Mouse (Mus musculus): Measurements from ENCODE around the gene Gm14137. TPM values are rescaled to one million over a fixed set of nuclear protein-coding genes. Genes with fewer than 3 reads are reported as not detected.
A peak's percentile ranks its signal among the peaks of the same experiment; 100 is the strongest.

The Gm14137 gene
- polyA plus RNA-seq, 1 experiment from 2014 or later = 0.72 TPM

GRCm38 (mm10) chr2:119207961-119208343 is 33.6 kb downstream of the Gm14137 start:
- no peak for DNase-seq (ENCODE audit: low spot score)
- WGBS = 30% methylated on average over 6 of the region's 6 CpGs
- Histone ChIP-seq H3K4me1 (peaks cover 31% of the 10 kb centered on the region), H3K9me3 (replicated peaks) (no peaks in the 10 kb centered on the region), H3K4me3 (peak overlapping the region; percentile 80), H3K27me3 (ENCODE audit: low read depth, poor library complexity, severe bottlenecking) (no peaks in the 10 kb centered on the region), H3K27ac (replicated peaks) (peak overlapping the region; percentile 92), H3K36me3 (peaks cover 27% of the 10 kb centered on the region)

- peak; percentile 97 for DNase-seq (ENCODE audit: low spot score)
- WGBS = under 1% methylated on average over 51 of the region's 51 CpGs
- H3K9me3 ChIP-seq (replicated peaks) = no peaks in the 10 kb centered on the region
- H3K4me1 ChIP-seq = peaks cover 31% of the 10 kb centered on the region
- peak within 1 kb of the TSS; percentile 80 for H3K4me3 ChIP-seq
- peaks cover 33% of the 10 kb centered on the region for H3K36me3 ChIP-seq
- H3K27ac ChIP-seq (replicated peaks) = peak within 1 kb of the TSS; percentile 92
- H3K27me3 ChIP-seq (ENCODE audit: low read depth, poor library complexity, severe bottlenecking) = no peaks in the 10 kb centered on the region
Observed at GRCm38 (mm10) chr2:119208344-119209175, 34.3 kb downstream of the Gm14137 start, which contains the start of the genes Zfyve19 and Dnajc17. Gene Zfyve19, plus strand, starts transcription at chr2:119208617. Gene Dnajc17, minus strand, starts transcription at chr2:119208795.

- Histone ChIP-seq H3K27me3 (ENCODE audit: low read depth, poor library complexity, severe bottlenecking) (no peaks in the 10 kb centered on the region), H3K27ac (replicated peaks) (peak overlapping the region; percentile 92), H3K4me3 (peak overlapping the region; percentile 80), H3K36me3 (peaks cover 38% of the 10 kb centered on the region), H3K9me3 (replicated peaks) (no peaks in the 10 kb centered on the region), H3K4me1 (peaks cover 31% of the 10 kb centered on the region)
- WGBS = 2% methylated on average over 13 of the region's 13 CpGs
- no peak for DNase-seq (ENCODE audit: low spot score)
Observed at GRCm38 (mm10) chr2:119209176-119209507, 34.8 kb downstream of the Gm14137 start.

Other genes with a start within 250 kb of the Gm14137 start
- gene Chst14, start 248.0 kb upstream of the Gm14137 start, polyA plus RNA-seq (2016; fragmentation: Nextera tagmentation; extraction: Ambion mirVana) = 14.5 and 17.2 TPM in 2 replicates
- gene Ccdc32, start 145.1 kb upstream of the Gm14137 start, polyA plus RNA-seq (2016; fragmentation: Nextera tagmentation; extraction: Ambion mirVana) = 21.9 and 22.4 TPM in 2 replicates
- gene Rpusd2, start 139.7 kb upstream of the Gm14137 start, polyA plus RNA-seq (2016; fragmentation: Nextera tagmentation; extraction: Ambion mirVana) = 7.0 and 7.9 TPM in 2 replicates
- 63.9 and 68.4 TPM in 2 replicates for gene Knl1, start 127.4 kb upstream of the Gm14137 start, polyA plus RNA-seq (2016; fragmentation: Nextera tagmentation; extraction: Ambion mirVana)
- 95.6 and 97.9 TPM in 2 replicates for gene Rad51, start 61.7 kb upstream of the Gm14137 start, polyA plus RNA-seq (2016; fragmentation: Nextera tagmentation; extraction: Ambion mirVana)
- gene Rmdn3, start 17.5 kb upstream of the Gm14137 start, polyA plus RNA-seq (2016; fragmentation: Nextera tagmentation; extraction: Ambion mirVana) = 47.4 and 49.9 TPM in 2 replicates
- gene Gchfr, start 6.7 kb upstream of the Gm14137 start, polyA plus RNA-seq (2016; fragmentation: Nextera tagmentation; extraction: Ambion mirVana) = 2.7 and 3.2 TPM in 2 replicates
- gene Zfyve19, start 34.1 kb downstream of the Gm14137 start, polyA plus RNA-seq (2016; fragmentation: Nextera tagmentation; extraction: Ambion mirVana) = 56.1 and 57.4 TPM in 2 replicates
- gene Dnajc17, start 34.3 kb downstream of the Gm14137 start, polyA plus RNA-seq (2016; fragmentation: Nextera tagmentation; extraction: Ambion mirVana) = 24.5 and 26.2 TPM in 2 replicates
- not detected in 2 replicates for gene Ppp1r14d, start 55.4 kb downstream of the Gm14137 start, polyA plus RNA-seq (2016; fragmentation: Nextera tagmentation; extraction: Ambion mirVana)
- 1.9 and 2.4 TPM in 2 replicates for gene Spint1, start 62.9 kb downstream of the Gm14137 start, polyA plus RNA-seq (2016; fragmentation: Nextera tagmentation; extraction: Ambion mirVana)
- gene Rhov, start 96.8 kb downstream of the Gm14137 start, polyA plus RNA-seq (2016; fragmentation: Nextera tagmentation; extraction: Ambion mirVana) = 0.83 and 1.9 TPM in 2 replicates
- 23.1 and 27.5 TPM in 2 replicates for gene Vps18, start 114.2 kb downstream of the Gm14137 start, polyA plus RNA-seq (2016; fragmentation: Nextera tagmentation; extraction: Ambion mirVana)
- 5.7 TPM in 2 replicates for gene Dll4, start 151.3 kb downstream of the Gm14137 start, polyA plus RNA-seq (2016; fragmentation: Nextera tagmentation; extraction: Ambion mirVana)
- 0.78 and 0.95 TPM in 2 replicates for gene Chac1, start 176.7 kb downstream of the Gm14137 start, polyA plus RNA-seq (2016; fragmentation: Nextera tagmentation; extraction: Ambion mirVana)

Data from midbrain, embryonic 10.5 days (tissue).